Mouse (Mus musculus): ENCODE measurements at regions not wholly inside any gene's neighbourhood (a gene's known extent, or its start where the extent isn't known, plus 50 kb on each side); places are given as distances from the start of the nearest gene placed in this dataset.
A peak's percentile ranks its signal among the peaks of the same experiment; 100 is the strongest.

GRCm38 (mm10) chr7:117092860-117093259, 287.9 kb upstream of the Xylt1 start:
- ATAC-seq (replicated peaks; ENCODE audit: poor library complexity) = no peak

GRCm38 (mm10) chr7:117097618-117098017, 283.2 kb upstream of the Xylt1 start:
- ATAC-seq (replicated peaks; ENCODE audit: poor library complexity) = no peak

GRCm38 (mm10) chr7:117099041-117099440, 281.7 kb upstream of the Xylt1 start:
- no peak for ATAC-seq (replicated peaks; ENCODE audit: poor library complexity)

- ATAC-seq (replicated peaks; ENCODE audit: poor library complexity) = no peak
These were observed 277.7 kb upstream of the Xylt1 start for GRCm38 (mm10) chr7:117103035-117103434.

GRCm38 (mm10) chr7:117106691-117107191, 274.0 kb upstream of the Xylt1 start:
- ATAC-seq (replicated peaks; ENCODE audit: poor library complexity) = no peak

GRCm38 (mm10) chr7:117108391-117108790, 272.4 kb upstream of the Xylt1 start:
- ATAC-seq (replicated peaks; ENCODE audit: poor library complexity) = no peak

- peak; percentile 77 for ATAC-seq (replicated peaks; ENCODE audit: poor library complexity)
These were observed 253.1 kb upstream of the Xylt1 start for GRCm38 (mm10) chr7:117127728-117128127.

GRCm38 (mm10) chr7:117134869-117135268, 245.9 kb upstream of the Xylt1 start:
- ATAC-seq (replicated peaks; ENCODE audit: poor library complexity) = no peak

GRCm38 (mm10) chr7:117138681-117139080, 242.1 kb upstream of the Xylt1 start:
- ATAC-seq (replicated peaks; ENCODE audit: poor library complexity) = no peak

GRCm38 (mm10) chr7:117139245-117139970, 241.4 kb upstream of the Xylt1 start:
- no peak for ATAC-seq (replicated peaks; ENCODE audit: poor library complexity)

GRCm38 (mm10) chr7:117139971-117140247, 240.9 kb upstream of the Xylt1 start:
- ATAC-seq (replicated peaks; ENCODE audit: poor library complexity) = no peak

GRCm38 (mm10) chr7:117146809-117147208, 234.0 kb upstream of the Xylt1 start:
- no peak for ATAC-seq (replicated peaks; ENCODE audit: poor library complexity)

- ATAC-seq (replicated peaks; ENCODE audit: poor library complexity) = no peak
These were observed 230.4 kb upstream of the Xylt1 start for GRCm38 (mm10) chr7:117150355-117150754.

- no peak for ATAC-seq (replicated peaks; ENCODE audit: poor library complexity)
These were observed 226.8 kb upstream of the Xylt1 start for GRCm38 (mm10) chr7:117153826-117154550.

GRCm38 (mm10) chr7:117161193-117161908, 219.4 kb upstream of the Xylt1 start:
- ATAC-seq (replicated peaks; ENCODE audit: poor library complexity) = no peak

GRCm38 (mm10) chr7:117174811-117175422, 205.9 kb upstream of the Xylt1 start:
- ATAC-seq (replicated peaks; ENCODE audit: poor library complexity) = no peak

- ATAC-seq (replicated peaks; ENCODE audit: poor library complexity) = no peak
These were observed 196.8 kb upstream of the Xylt1 start for GRCm38 (mm10) chr7:117184011-117184410.

- no peak for ATAC-seq (replicated peaks; ENCODE audit: poor library complexity)
These were observed 194.9 kb upstream of the Xylt1 start for GRCm38 (mm10) chr7:117185891-117186290.

- ATAC-seq (replicated peaks; ENCODE audit: poor library complexity) = no peak
These were observed 184.2 kb upstream of the Xylt1 start for GRCm38 (mm10) chr7:117196611-117197010.

GRCm38 (mm10) chr7:117226294-117226693, 154.5 kb upstream of the Xylt1 start:
- ATAC-seq (replicated peaks; ENCODE audit: poor library complexity) = no peak

- ATAC-seq (replicated peaks; ENCODE audit: poor library complexity) = no peak
These were observed 151.2 kb upstream of the Xylt1 start for GRCm38 (mm10) chr7:117229619-117230018.
